Mouse (Mus musculus): ENCODE data around the gene Nfasc.

Nfasc gene

GRCm38 (mm10) chr1:132741175-132741997, at the start of gene Nfasc:
Gene Nfasc, minus strand, starts transcription at chr1:132741797.
- in situ Hi-C loops (cut with MboI, MseI) = no loop called here

- in situ Hi-C loops (cut with MboI, MseI) = no loop called here
Observed at GRCm38 (mm10) chr1:132791049-132791448, 49.5 kb upstream of the Nfasc start.

- in situ Hi-C loops (cut with MboI, MseI) = no loop called here
Observed at GRCm38 (mm10) chr1:132786866-132787265, 45.3 kb upstream of the Nfasc start.

GRCm38 (mm10) chr1:132781607-132782445, 40.2 kb upstream of the Nfasc start:
- in situ Hi-C loops (cut with MboI, MseI) = no loop called here

GRCm38 (mm10) chr1:132780961-132781360, 39.4 kb upstream of the Nfasc start:
- in situ Hi-C loops (cut with MboI, MseI) = no loop called here

GRCm38 (mm10) chr1:132780254-132780653, 38.7 kb upstream of the Nfasc start:
- in situ Hi-C loops (cut with MboI, MseI) = no loop called here

- in situ Hi-C loops (cut with MboI, MseI) = no loop called here
Observed at GRCm38 (mm10) chr1:132774959-132775358, 33.4 kb upstream of the Nfasc start.

- in situ Hi-C loops (cut with MboI, MseI) = no loop called here
Observed at GRCm38 (mm10) chr1:132771377-132771776, 29.8 kb upstream of the Nfasc start.

- in situ Hi-C loops (cut with MboI, MseI) = no loop called here
Observed at GRCm38 (mm10) chr1:132769559-132769958, 28.0 kb upstream of the Nfasc start.

- in situ Hi-C loops (cut with MboI, MseI) = no loop called here
Observed at GRCm38 (mm10) chr1:132767422-132767821, 25.8 kb upstream of the Nfasc start.

GRCm38 (mm10) chr1:132765887-132766651, 24.5 kb upstream of the Nfasc start:
- in situ Hi-C loops (cut with MboI, MseI) = no loop called here

- in situ Hi-C loops (cut with MboI, MseI) = no loop called here
Observed at GRCm38 (mm10) chr1:132765222-132765621, 23.6 kb upstream of the Nfasc start.

GRCm38 (mm10) chr1:132759390-132759789, 17.8 kb upstream of the Nfasc start:
- in situ Hi-C loops (cut with MboI, MseI) = no loop called here

- in situ Hi-C loops (cut with MboI, MseI) = no loop called here
Observed at GRCm38 (mm10) chr1:132758656-132759370, 17.2 kb upstream of the Nfasc start.

- in situ Hi-C loops (cut with MboI, MseI) = no loop called here
Observed at GRCm38 (mm10) chr1:132755211-132755610, 13.6 kb upstream of the Nfasc start.

GRCm38 (mm10) chr1:132749217-132749884, 7.8 kb upstream of the Nfasc start:
- in situ Hi-C loops (cut with MboI, MseI) = no loop called here

GRCm38 (mm10) chr1:132746302-132746701, 4.7 kb upstream of the Nfasc start:
- in situ Hi-C loops (cut with MboI, MseI) = no loop called here

GRCm38 (mm10) chr1:132745636-132746035, 4.0 kb upstream of the Nfasc start:
- in situ Hi-C loops (cut with MboI, MseI) = no loop called here

GRCm38 (mm10) chr1:132739077-132739521, 2.5 kb downstream of the Nfasc start:
- in situ Hi-C loops (cut with MboI, MseI) = no loop called here

GRCm38 (mm10) chr1:132736171-132736570, 5.4 kb downstream of the Nfasc start:
- in situ Hi-C loops (cut with MboI, MseI) = no loop called here

All from regulatory T cell (primary cell).